Mouse (Mus musculus) heart, adult 2 months (tissue): ENCODE data around the gene Ccdc153.

Experiments used
- CTCF ChIP-seq: fragments of 200-600 bp; IDR thresholded peaks from 2 replicates; pipeline ENCODE4 v1.8.1; 2022; ENCODE audit warnings: antibody characterized with exemption, mild to moderate bottlenecking, moderate library complexity
- POLR2A ChIP-seq: fragments of 200-500 bp; IDR thresholded peaks from 2 replicates; pipeline ENCODE4 v1.6.1; 2011; ENCODE audit warnings: mild to moderate bottlenecking, low read depth, low read length, control low read depth; ENCODE audit not compliant: insufficient read depth

GRCm38 (mm10) chr9:44234479-44235427 lies 5.7 kb upstream of the Ccdc153 start:
- TF ChIP-seq POLR2A (no peak), CTCF (no peak)
